Mouse (Mus musculus): ENCODE data around the gene Ncoa4.
"Not testable (repeated sequence)": the region's sequence is repeated elsewhere in the genome, so short reads cannot be mapped to it uniquely, and the experiment has no call there.

The Ncoa4 gene

DNA sequence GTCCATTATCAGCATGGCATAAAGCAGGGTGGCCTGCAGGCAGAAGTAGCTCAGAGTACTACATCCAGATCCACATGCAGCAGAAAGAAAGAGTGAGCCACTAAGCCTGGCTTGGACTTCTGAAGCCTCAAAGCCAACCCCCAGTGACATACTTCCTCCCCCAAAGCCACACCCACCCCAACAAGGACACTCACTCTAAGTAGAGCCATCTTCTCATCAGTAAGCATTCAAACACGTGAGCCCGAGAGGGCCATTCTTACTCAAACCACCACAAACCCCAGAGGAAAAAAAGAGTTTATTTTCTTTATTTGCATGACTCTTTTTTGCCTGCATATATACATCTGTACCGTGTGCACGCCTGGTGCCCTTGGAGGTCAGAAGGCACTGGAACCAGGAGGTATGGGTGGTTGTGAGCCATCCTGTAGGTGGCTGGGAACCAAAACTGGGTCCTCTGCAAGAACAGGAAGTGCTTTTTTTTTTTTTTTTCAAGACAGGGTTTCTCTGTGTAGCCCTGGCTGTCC, 455 bp upstream of the Ncoa4 start:
- ATAC-seq (ENCODE audit: insufficient number of reproducible peaks, low FRiP score, low TSS enrichment): no peak

DNA sequence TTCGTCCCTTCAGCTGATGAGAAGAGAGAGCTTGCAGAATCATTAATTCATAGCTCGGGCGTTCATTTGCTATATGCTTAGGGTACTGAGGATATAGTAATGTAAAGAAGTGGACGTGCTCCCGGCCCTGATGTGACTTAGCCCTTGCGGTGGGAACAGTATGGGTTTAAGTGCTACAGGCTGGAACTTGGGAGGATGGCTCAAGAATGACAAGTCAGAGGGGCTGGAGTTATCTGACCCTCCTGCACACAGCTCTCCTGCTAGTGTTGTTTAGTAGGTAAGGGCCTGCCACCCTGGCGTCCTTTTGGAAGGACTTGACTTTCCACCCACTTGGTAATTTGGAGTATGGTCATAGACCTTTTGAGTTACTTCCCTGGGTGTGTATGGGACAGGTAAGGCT, 898 bp downstream of the Ncoa4 start:
- no peak for ATAC-seq (ENCODE audit: insufficient number of reproducible peaks, low FRiP score, low TSS enrichment)

DNA sequence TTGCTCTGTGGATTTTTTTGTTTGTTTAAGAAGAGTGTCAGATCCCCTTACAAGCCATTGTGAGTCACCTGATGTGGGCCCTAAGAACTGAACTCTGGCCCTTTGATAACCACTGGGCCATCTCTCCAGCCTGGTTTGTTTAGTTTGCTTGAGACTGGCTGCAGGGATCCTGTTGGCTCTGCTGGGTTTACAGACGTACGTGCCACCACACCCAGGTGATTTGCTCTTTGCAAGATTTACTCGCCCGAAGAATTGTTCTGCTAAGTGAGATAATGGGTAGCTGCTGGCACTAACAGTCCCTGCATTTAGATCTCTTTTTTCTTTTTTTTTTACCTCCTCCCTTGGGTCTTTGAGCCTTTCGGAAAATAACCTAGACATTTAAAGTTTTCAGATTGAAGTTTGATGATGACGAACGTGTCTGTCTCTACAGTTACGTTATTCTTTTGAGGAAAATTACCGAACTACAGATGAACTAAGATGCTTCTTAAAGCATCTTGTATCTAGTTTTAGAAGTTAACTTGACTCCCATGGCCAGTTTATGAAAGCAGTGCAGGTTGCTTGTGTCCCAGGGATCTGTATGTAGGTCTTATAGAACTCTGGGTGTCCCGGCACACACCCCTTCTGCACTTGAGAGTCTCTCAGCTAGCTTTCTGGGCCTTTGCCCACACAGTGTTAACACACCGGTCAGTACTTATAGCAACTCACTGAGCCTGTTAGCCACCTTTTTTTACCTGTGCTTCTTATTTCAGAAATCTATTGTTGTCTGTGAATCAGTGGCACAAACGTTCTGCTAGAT, 1.6 kb downstream of the Ncoa4 start:
- no peak for ATAC-seq (ENCODE audit: insufficient number of reproducible peaks, low FRiP score, low TSS enrichment)

DNA sequence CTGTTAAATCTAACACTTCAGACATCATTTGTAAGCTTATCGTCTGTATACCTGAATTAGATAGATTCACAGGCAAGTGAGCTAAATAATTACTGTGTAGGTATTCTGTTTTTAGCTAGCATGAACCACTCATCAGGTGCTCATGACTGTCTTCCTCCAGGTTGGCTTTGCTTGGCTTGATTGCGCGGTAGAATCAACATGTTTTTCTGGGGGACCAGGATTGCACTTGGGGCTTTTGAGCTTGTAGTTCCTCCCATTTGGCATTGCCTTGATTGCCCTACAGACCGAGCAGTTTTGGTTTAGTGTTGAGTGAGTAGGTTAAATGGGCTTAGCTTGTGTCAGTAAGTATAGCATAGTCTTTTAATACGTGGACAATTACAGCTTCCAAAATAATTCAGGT, 2.6 kb downstream of the Ncoa4 start:
- no peak for ATAC-seq (ENCODE audit: insufficient number of reproducible peaks, low FRiP score, low TSS enrichment)

DNA sequence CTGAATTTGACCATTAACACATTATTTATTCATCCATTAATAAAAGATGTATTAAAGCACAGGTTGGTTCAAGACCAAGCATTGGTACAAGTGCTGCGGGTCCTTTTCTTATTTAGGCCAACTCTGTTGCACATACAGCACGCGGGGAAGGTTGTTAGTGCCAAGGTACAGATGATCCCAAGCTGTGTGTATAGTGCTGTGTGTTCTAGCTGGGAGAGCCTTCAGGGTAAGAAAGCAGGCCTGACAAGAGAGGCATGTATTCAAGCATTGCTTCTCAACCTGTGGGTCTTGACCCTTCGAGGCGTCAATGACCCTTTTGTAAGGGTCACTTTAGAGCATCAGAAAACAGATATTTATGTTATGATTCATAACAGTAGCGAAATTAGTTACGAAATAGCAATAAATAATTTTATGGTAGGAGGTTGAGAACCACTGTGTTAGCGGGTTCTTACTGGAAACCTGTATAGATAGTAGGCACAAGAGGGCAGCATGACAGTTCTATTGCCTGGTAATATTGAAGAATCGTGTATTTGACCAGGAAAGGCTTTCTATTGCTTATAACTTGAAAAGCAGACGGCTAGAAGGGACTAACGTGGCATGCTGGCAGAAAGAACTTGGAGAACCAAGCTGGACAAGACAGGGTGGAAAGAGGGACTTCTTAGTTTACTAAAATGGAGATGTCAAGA, 3.7 kb downstream of the Ncoa4 start:
- no peak for ATAC-seq (ENCODE audit: insufficient number of reproducible peaks, low FRiP score, low TSS enrichment)

DNA sequence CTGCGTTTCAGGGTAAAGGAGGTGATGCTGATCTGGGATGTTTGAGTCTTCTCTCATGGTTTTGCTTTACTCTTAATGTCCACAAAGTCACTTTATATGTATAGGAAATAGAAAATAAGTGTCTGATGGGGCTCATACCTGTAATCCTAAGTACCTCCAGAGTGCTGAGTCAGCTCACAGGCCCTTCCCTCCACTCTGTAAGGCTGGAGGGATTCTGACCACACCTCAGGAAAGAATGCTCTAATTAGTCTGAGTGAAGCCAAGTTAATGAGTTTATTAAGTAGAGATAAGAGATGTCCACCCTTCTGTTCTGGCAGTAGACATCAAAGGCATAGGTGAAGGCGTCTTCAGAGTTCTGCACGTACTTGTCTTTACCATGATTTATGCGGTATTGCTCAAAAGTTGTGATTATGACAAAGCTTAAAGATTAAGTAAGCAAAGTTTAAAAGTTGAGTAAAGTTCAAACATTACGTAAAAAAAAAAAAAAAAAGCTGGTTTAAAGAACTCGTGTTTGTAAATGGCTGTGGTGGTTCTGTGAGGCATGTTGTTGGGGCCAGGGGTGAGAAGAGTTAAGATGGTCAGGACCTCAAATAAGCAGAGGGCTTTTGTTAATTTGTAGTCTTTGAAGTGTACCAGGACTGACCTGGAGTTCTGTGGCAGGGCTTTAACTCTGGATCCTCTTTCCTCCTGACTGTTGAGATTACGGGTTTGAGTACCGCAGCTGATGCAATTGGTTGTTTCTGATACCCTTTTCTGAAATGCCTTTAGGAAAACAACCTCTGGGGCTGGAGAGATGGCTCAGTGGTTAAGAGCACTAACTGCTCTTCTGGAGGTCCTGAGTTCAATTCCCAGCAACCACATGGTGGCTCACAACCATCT, 4.7 kb downstream of the Ncoa4 start:
- no peak for ATAC-seq (ENCODE audit: insufficient number of reproducible peaks, low FRiP score, low TSS enrichment)

DNA sequence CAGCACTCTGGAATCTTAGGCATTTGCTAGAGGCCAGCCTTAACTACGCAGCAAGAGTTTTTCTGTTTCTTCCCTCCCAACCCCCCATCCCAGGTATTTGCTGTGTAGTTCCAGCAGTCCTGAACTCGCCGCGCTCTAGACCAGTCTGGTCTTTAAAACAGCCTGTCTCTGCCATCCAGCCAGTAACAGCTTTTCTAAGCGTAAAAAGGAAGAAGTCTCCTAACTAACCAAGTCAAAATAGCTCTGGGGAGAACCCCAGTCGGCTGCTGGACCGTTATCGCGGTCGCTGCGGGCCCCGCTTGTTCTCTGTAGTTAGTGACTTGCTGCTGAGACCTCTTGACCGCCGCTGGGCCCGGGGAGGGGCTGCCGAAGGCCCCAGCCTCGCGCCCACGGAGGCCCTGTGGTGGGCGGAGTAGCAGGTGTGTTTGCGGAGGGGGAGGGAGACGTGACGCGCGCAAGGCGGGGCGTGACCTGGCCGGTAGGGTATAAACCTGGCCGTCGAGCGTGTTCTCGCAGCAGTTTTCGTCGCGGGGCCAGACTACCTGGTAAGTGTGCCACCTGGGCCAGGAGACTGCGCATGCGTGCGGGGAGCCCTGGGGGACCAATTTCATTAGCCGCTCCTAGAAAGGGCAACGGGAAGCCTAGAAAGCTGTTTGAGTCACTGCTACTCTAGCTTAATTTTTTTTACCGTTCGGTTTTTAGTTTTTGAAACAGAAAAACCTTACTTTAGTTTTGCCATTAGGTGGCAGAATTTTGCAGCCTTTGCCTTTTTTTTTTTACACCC, 5.8 kb downstream of the Ncoa4 start:
- peak; percentile 88 for ATAC-seq (ENCODE audit: insufficient number of reproducible peaks, low FRiP score, low TSS enrichment)

DNA sequence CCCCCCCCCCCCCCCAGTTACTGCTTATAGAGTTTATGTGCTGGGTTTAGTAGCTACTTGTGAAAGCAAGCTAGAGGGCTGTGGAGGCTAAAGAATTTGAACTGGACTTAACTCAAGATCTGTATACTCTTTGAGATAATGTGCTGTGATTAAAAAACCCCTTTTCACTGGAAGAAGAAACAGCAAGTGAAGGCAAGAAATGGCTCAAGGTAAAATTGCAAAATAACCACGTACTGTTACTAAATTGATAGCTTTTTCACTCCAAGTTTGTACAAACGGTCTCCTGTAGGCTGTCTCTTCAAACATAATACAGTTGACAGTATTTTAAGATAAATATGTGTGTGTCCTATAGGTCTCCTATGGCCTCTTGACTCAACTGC, 6.4 kb downstream of the Ncoa4 start:
- no peak for ATAC-seq (ENCODE audit: insufficient number of reproducible peaks, low FRiP score, low TSS enrichment)

DNA sequence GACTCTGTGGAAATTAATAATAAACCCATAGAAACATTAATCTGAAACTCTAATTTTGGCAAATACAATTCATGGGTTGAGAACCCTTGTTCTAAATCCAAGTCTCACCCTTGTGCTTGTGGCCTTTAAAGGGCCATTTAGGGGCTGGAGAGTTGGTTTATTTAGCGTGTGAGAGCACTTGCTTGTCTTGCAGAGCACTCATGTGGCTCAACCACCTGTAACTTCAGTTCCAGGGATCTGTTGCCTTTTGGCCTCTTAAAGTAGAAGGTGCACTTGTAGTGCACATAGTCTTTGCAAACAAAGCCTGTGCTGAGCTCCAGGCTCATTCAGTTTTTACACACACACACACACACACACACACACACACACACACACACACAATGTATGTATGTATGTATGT, 7.2 kb downstream of the Ncoa4 start:
- no peak for ATAC-seq (ENCODE audit: insufficient number of reproducible peaks, low FRiP score, low TSS enrichment)

DNA sequence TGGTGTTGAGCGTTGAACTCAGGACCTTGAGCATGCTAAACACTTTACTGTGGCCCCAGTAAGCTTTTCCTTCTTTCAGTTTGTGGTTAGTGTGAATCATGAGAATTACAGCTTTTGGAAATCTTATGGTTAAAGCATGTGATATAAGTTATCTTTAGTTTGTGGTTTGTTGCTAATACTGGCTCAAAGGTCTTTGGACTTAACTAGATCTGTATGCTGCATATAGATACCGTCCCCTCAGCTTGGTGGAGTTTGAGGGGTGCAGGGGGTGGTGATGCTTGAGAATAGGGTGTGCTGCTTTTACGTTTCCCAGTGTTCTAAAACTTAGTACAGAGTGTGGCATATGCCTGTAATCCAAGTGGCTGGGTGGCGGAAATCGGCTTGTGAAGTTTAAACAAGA, 7.7 kb downstream of the Ncoa4 start:
- no peak for ATAC-seq (ENCODE audit: insufficient number of reproducible peaks, low FRiP score, low TSS enrichment)

DNA sequence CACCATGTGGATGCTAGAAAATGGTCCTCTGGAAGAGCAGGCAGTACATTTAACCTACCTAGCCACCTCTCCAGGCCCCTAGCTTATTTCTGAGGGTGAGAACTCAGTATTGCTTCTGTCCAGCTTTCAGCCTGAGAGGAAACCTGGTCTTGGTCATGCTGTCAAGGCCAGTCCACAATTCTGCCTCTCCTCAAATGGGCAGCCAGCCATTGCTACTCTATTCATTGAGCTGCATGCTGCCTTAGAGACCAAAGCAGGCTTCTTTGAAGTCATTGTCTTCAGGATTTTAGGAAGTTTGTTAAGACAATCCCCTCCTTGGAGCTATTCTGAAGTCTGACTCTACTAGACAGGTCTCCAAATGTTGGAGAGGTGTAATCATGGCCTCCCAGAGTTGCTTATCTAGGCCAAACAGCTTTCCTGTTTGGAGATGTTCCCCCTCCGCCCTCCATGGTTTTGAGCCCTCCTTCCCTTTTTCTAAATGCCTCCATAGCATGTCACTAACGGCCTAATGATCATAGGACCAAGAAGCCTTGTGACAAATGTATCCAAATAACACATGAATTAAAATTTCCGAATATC, 9.1 kb downstream of the Ncoa4 start:
- no peak for ATAC-seq (ENCODE audit: insufficient number of reproducible peaks, low FRiP score, low TSS enrichment)

DNA sequence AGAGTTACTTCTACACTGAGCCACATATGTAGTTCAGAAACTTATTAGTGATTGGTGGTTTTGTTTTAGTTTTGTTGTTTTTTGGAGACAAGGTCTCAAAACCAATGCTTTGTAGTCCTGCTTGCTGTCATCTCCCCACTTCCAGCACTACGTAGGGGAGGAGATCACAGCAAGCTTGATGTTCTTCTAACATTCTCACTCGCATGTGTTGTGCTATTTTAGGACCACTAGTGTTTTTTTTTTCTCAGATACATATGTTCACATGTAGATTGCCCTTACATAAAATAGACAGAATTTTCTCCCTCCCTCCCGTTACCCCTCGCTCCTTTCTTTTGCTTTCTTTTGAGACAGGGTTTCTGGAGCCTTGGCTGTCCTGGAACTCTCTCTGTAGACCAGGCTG, 10.5 kb downstream of the Ncoa4 start:
- no peak for ATAC-seq (ENCODE audit: insufficient number of reproducible peaks, low FRiP score, low TSS enrichment)

DNA sequence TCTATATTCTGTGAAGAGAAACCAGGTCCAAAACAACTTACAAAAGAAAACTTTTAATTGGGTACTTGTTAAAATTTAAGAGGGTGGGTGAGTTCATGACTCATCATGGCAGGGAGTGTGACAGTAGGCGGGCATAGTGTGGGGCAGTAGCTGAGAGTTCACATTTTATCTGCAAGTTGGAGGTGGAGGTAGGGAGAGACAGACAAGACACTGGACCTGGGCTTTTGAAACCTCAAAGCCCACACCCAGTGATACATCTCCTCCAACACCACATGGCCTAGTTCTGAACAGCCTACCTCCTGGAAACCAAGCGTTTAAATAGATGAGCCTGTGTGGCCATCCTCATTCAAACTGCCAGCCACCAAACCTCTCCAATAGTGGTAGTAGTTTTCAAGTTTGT, 15.6 kb downstream of the Ncoa4 start:
- no peak for ATAC-seq (ENCODE audit: insufficient number of reproducible peaks, low FRiP score, low TSS enrichment)

DNA sequence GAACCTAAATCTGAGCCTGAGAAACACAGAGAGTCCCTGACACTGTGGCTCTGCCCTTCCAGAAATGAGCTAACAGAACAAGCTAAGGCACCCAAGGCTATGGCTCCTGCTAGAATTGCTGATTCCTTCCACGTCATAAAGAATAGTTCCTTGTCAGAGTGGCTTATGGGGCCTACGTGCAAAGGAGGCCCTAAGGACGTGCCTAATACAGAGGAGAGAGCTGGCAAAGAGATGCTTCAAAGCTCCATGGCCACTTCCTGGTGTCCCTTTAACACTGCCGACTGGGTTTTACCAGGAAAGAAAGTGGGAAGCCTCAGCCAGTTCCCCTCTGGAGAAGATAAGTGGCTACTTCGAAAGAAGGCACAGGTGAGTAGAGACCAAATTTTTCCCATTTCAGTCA, 16.9 kb downstream of the Ncoa4 start:
- ATAC-seq (ENCODE audit: insufficient number of reproducible peaks, low FRiP score, low TSS enrichment): not testable (repeated sequence)

DNA sequence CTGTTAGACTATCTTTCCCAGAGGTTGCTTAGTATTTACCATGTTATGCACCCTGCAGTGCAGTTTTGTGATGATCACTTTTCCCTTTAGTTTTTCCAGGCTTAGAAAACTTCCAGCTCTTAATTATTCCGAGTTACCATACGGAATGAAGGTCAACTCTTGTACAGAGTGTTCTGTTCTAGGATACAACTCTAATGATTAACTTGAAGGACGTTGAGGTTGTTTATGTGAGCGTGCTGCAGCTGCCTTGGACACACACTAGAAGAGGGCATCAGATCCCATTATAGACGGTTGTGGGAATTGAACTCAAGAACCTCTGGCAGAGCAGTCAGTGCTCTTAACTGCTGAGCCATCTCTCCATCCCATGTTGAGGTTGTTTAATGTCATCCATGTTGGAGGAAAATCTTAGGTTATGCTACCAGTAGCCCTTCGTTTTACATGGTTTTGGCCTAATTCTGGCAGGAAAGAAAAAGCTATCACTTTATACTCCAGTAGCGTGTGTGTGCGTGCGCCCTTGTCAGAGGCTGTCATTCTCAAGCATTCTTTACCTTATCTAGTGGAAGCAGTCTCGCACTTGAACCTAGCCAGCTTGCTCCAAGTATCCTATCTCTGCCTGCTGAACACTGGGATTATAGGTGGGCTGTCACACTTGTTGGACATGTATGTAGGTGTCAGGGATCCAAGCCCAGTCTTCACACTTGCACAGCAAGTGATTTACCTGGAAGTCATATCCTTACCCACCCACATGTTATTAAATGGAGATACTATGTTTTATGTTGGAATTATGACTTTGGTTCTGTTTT, 19.9 kb downstream of the Ncoa4 start:
- no peak for ATAC-seq (ENCODE audit: insufficient number of reproducible peaks, low FRiP score, low TSS enrichment)

DNA sequence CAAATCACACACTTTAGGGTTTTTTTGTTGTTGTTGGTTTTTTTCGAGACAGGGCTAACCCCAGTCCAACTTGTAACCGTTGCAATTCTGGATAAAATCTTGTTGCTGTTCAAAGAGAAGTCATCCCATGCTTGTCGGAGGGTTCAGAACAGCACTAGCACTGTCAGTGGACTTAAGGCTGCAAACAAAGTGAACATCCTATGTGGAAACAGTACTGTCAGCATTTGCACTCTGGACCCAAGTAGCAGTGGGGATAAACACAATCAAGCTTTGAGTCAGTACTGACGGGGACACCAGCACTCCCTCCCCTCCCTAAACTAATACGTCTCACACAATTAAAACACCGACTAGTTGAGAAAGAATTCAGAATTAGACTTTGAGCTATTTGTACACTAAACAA, 21.2 kb downstream of the Ncoa4 start:
- no peak for ATAC-seq (ENCODE audit: insufficient number of reproducible peaks, low FRiP score, low TSS enrichment)

DNA sequence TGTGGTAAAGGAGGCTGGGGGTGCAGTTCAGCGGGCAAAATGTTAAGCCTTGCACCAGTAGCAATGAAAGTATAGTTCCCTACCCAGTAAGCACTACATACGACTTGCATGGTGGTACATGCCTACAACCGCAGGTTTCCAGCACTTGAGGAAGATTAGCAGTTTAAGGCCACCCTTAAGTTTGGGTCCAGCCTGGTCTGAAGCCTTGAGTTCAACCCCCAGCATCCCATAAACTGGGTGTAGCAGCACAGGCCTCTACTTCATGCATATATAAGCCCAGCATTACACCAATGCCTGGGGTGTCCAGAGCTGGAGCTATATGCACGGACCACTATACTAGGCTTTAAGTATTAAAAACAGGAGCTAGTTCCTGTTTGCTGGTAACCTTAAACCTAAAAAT, 24.2 kb downstream of the Ncoa4 start:
- ATAC-seq (ENCODE audit: insufficient number of reproducible peaks, low FRiP score, low TSS enrichment): no peak

DNA sequence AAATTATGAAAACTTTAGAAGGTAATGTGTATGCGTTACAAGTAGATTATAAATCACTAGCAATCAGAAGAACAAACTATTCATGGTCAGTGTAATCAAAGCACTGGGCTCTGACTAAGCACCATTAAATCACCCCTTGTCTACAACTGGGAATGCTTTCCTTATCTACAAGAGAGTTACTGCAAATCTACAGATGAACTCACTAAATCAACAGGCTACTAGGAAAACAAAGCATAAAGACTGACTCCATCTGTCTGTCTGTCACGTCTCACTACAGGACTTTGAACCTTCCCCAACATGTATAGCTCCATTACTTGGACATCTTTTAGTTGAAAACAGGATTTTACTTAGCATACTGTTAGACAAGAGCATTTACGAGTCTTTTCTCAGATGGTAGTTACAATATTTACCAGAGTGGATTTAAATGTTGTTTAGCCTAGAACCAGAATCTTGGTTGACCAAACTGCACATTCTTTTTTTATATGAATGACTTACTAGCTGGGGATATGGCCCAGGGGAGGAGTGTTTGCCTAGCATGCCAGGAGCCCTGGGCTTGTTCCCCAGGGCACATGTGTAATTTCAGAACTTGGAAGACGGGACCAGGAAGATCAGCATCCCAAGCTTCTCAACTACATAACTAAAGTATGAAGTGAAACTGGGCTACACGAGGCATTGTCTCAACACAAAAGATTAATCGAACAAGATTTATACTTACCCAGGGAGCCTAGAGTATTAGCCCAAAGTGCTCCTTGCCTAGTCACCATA, 31.1 kb downstream of the Ncoa4 start:
- ATAC-seq (ENCODE audit: insufficient number of reproducible peaks, low FRiP score, low TSS enrichment): no peak
